Mouse (Mus musculus) hindbrain, embryonic 14.5 days (tissue): ENCODE results near the gene St3gal3. TPM values are rescaled to one million over a fixed set of nuclear protein-coding genes. Genes with fewer than 3 reads are reported as not detected.

Experiments
- ATAC-seq: fragments of 200-750 bp; cut with Nextera tagmentation; 2 replicates; pipeline ENCODE4 v1.8.0; 2017; ENCODE audit warnings: moderate number of reproducible peaks, mild to moderate bottlenecking, moderate TSS enrichment, moderate library complexity; ENCODE audit not compliant: low FRiP score
- DNase-seq: peaks from one replicate; pipeline ENCODE4 v3.0.0-alpha.2; 2015; ENCODE audit warnings: low spot score
- H3K27ac ChIP-seq: fragments of 300-500 bp; sonication (generic); 2 replicates; pipeline ENCODE4 v1.5.1; 2014; ENCODE audit warnings: mild to moderate bottlenecking, moderate library complexity
- H3K27me3 ChIP-seq: fragments of 300-500 bp; sonication (generic); 2 replicates; pipeline ENCODE4 v1.6.1; 2014; ENCODE audit warnings: mild to moderate bottlenecking, low read length, mixed read lengths; ENCODE audit not compliant: control insufficient read depth, insufficient read depth
- H3K36me3 ChIP-seq: fragments of 300-500 bp; sonication (generic); replicated peaks from 2 replicates; pipeline ENCODE4 v1.6.1; 2014; ENCODE audit not compliant: control insufficient read depth, insufficient read depth
- H3K4me1 ChIP-seq: fragments of 300-500 bp; sonication (generic); replicated peaks from 2 replicates; pipeline ENCODE4 v1.6.1; 2014; ENCODE audit warnings: antibody characterized with exemption, low read length, mixed read lengths; ENCODE audit not compliant: control insufficient read depth, insufficient read depth
- H3K4me2 ChIP-seq: fragments of 300-500 bp; sonication (generic); replicated peaks from 2 replicates; pipeline ENCODE4 v1.6.1; 2014; ENCODE audit warnings: mild to moderate bottlenecking, moderate library complexity
- H3K4me3 ChIP-seq: fragments of 300-500 bp; sonication (generic); replicated peaks from 2 replicates; pipeline ENCODE4 v1.5.1; 2014; ENCODE audit warnings: mild to moderate bottlenecking, low read length
- H3K9ac ChIP-seq: fragments of 300-500 bp; sonication (generic); 2 replicates; pipeline ENCODE4 v1.6.1; 2014
- H3K9me3 ChIP-seq: fragments of 300-500 bp; sonication (generic); 2 replicates; pipeline ENCODE4 v1.6.1; 2016; ENCODE audit warnings: low read length; ENCODE audit not compliant: control insufficient read depth
- WGBS: fragments of 180-500 bp; shearing (Covaris S2); extraction: QIAGEN DNeasy Blood & Tissue Kit; methylation state at CpG from one replicate; pipeline ENCODE4 v1.1.7; 2014; 5-methylcytosine and 5-hydroxymethylcytosine counted together
- polyA plus RNA-seq: library from polyadenylated mRNA; unstranded; fragments of >200 nt; fragmentation: Nextera tagmentation; extraction: Ambion mirVana; gene quantifications from 2 replicates; pipeline ENCODE4 v1.2.1, GENCODE M21; 2014

Gene St3gal3
- polyA plus RNA-seq, 1 experiment from 2014 or later, result 11.5 TPM

- no peaks in the 10 kb centered on the region for H3K36me3 ChIP-seq
- 84% methylated on average over 6 of the region's 6 CpGs for WGBS
These were observed 80.8 kb downstream of the St3gal3 start for GRCm38 (mm10) chr4:118053904-118054303.

DNA sequence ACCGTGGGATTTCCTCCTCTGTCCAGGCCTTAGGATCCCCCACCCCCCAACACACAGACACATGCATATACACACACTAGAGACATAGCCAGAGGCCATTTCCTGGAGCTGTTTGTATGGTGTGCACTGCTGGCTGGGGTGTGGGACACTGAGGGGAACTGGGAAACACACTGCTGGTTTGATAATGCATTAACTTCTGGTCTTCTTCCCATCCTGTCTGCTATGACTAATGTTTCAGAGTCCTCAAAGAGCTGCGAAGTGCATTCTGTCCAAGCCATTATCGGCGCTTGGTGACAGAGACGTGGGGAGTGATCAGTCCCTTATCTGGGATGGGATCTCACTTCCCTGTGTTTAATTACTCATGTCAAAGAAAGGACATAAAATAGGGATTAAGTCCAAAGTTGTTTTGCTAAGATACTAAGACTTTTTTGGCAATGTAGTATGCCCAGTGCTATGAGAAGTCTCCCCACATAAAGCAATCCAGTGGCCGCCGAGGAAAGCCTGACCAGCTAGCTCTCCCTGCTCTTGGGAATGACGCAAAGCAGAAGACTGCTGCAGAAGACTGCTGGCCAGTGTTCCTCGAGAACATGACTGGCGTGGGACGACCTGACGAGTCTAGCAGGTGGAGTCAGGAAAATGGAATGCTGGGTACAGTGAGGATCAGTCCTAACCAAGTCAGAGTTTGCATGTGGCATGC, 85.0 kb downstream of the St3gal3 start:
- no peaks in the 10 kb centered on the region for H3K27me3 ChIP-seq
- 82% methylated on average over 12 of the region's 12 CpGs for WGBS

More at GRCm38 (mm10) chr4:118053904-118054303, 80.8 kb downstream of the St3gal3 start:
- H3K27ac ChIP-seq, result no peak overlapping the region
- H3K9me3 ChIP-seq, result no peaks in the 10 kb centered on the region
- no peak overlapping the region for H3K4me2 ChIP-seq
- no peaks in the 10 kb centered on the region for H3K27me3 ChIP-seq
- no peak for DNase-seq
- ATAC-seq, result no peak
- H3K9ac ChIP-seq, result no peak overlapping the region
- no peak overlapping the region for H3K4me3 ChIP-seq
- H3K4me1 ChIP-seq, result no peaks in the 10 kb centered on the region; the same call in none of the 2 replicates

GRCm38 (mm10) chr4:118044510-118044909, 90.2 kb downstream of the St3gal3 start:
- no peak overlapping the region for H3K4me2 ChIP-seq
- H3K9ac ChIP-seq, result no peak overlapping the region
- H3K27me3 ChIP-seq, result no peaks in the 10 kb centered on the region
- ATAC-seq, result no peak
- no peaks in the 10 kb centered on the region for H3K9me3 ChIP-seq
- H3K4me1 ChIP-seq, result no peaks in the 10 kb centered on the region
- H3K27ac ChIP-seq, result no peak overlapping the region
- H3K4me3 ChIP-seq, result no peak overlapping the region
- WGBS, result 59% methylated on average over 9 of the region's 9 CpGs
- no peak for DNase-seq
- H3K36me3 ChIP-seq, result no peaks in the 10 kb centered on the region

More for the DNA sequence above, 85.0 kb downstream of the St3gal3 start:
- no peak overlapping the region for H3K4me2 ChIP-seq
- H3K4me1 ChIP-seq, result no peaks in the 10 kb centered on the region
- ATAC-seq (no peak), DNase-seq (no peak)
- H3K36me3 ChIP-seq, result no peaks in the 10 kb centered on the region
- H3K9ac ChIP-seq, result no peak overlapping the region
- H3K9me3 ChIP-seq, result no peaks in the 10 kb centered on the region
- no peak overlapping the region for H3K4me3 ChIP-seq
- no peak overlapping the region for H3K27ac ChIP-seq

DNA sequence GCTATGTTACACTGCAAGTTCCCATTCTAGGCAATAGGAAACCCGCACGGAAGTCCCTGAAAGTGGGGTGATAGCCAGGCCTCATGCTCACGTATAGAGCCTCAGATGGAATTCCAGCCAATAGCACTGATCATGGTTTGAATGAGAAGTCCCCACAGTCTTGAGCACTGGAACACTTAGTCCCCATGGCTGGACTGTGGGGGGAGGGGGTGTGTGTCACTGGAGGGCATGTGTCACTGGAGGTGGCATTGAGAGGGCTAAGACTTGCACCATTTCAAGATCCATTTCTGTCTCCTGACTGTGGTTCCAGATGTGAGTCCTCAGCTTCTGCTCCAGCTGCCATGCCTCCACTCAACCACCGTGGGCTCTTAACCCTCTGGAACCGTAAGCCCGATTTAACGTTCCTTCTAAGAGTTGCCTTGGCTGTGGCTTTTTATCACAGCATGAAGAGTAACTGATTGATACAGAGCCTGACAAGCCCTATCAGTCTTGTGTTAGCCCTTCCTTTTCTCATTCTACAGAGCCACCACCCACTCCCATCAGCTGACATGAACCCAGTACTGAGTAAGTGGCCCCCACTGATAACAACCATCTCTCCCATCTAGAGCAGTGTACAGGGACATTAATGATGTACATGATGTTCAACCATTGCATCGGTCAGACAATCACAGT, 91.2 kb downstream of the St3gal3 start:
- Histone ChIP-seq H3K27ac (no peak overlapping the region), H3K4me3 (no peak overlapping the region), H3K27me3 (no peaks in the 10 kb centered on the region), H3K9ac (no peak overlapping the region), H3K4me2 (no peak overlapping the region), H3K9me3 (no peaks in the 10 kb centered on the region), H3K4me1 (no peaks in the 10 kb centered on the region), H3K36me3 (no peaks in the 10 kb centered on the region)
- 94% methylated on average over 8 of the region's 8 CpGs for WGBS
- ATAC-seq (no peak), DNase-seq (no peak)

GRCm38 (mm10) chr4:118042671-118043320, 91.9 kb downstream of the St3gal3 start:
- DNase-seq (no peak), ATAC-seq (no peak)
- Histone ChIP-seq H3K4me1 (no peaks in the 10 kb centered on the region; the same call in 1 of the 2 replicates), H3K4me3 (no peak overlapping the region), H3K9ac (no peak overlapping the region), H3K27me3 (no peaks in the 10 kb centered on the region), H3K9me3 (no peaks in the 10 kb centered on the region), H3K36me3 (no peaks in the 10 kb centered on the region), H3K27ac (no peak overlapping the region), H3K4me2 (no peak overlapping the region)
- WGBS, result 86% methylated on average over 7 of the region's 7 CpGs

DNA sequence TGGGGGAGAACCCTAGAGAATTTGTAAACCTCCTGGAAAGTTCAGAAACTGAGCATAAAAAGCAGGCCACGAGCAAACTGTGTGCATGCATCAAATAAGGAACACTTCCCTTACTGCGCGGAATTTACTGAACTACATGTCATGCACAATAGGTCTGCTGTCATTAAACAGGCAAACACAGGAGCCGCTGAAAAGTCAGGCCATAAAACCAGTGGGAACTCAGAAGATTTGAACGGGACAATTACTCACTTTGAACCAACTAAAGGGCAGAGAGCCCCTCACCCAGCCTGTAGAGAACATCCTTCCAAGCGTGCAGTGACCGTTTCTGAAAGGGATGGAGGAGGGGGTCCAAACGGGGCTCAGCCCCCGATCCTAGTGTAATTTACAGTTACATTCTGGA, 93.6 kb downstream of the St3gal3 start:
- WGBS, result 63% methylated on average over 9 of the region's 9 CpGs
- DNase-seq (no peak), ATAC-seq (no peak)
- no peaks in the 10 kb centered on the region for H3K27me3 ChIP-seq
- no peak overlapping the region for H3K27ac ChIP-seq
- H3K4me1 ChIP-seq, result peaks cover 6% of the 10 kb centered on the region
- no peaks in the 10 kb centered on the region for H3K9me3 ChIP-seq
- no peak overlapping the region for H3K4me2 ChIP-seq
- no peak overlapping the region for H3K9ac ChIP-seq
- no peak overlapping the region for H3K4me3 ChIP-seq
- no peaks in the 10 kb centered on the region for H3K36me3 ChIP-seq

DNA sequence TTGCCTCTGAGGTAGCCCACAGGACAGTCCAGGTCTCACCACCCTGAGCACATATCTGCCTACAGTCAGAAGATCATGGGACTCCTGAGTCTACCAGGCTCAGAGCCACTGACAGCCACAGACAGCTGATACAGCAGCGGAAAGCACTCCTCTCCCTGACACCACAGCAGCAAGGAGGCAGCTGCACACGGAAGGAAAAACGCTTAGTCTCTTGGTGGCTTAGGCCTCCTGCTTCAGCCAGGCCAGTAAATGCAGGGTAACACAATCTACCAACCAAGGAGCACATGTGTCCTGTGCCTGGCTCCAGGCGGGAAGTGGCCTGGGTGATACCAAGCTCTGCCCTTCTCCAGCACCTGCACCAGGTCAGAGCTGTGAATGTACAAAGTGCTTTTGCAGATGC, 94.1 kb downstream of the St3gal3 start:
- H3K27me3 ChIP-seq, result no peaks in the 10 kb centered on the region
- no peaks in the 10 kb centered on the region for H3K9me3 ChIP-seq
- no peak overlapping the region for H3K4me2 ChIP-seq
- no peak for DNase-seq
- no peak for ATAC-seq
- 68% methylated on average over 4 of the region's 4 CpGs for WGBS
- no peaks in the 10 kb centered on the region for H3K36me3 ChIP-seq
- H3K4me3 ChIP-seq, result no peak overlapping the region
- H3K4me1 ChIP-seq, result peaks cover 6% of the 10 kb centered on the region
- no peak overlapping the region for H3K9ac ChIP-seq
- no peak overlapping the region for H3K27ac ChIP-seq

DNA sequence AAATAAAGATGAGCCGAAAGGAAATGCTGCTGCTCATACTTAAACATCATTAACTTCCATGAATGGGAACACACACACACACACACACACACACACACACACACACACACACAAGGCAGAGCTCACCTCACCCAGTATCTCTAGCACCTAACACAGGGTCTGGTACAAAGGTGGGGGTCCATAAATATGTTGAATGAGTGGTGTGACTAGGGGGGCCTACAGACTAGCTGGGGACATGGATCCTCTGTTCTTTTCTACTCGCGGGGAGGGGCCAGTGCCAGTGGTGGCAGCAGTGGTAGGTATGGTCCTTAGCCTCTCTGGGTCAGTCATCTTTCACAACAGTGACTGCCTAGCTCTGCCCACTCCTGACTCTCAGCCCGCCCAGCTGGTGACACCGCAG, 94.8 kb downstream of the St3gal3 start:
- no peaks in the 10 kb centered on the region for H3K9me3 ChIP-seq
- no peak overlapping the region for H3K27ac ChIP-seq
- H3K9ac ChIP-seq, result no peak overlapping the region
- whole genome bisulfite sequencing, result 94% methylated on average over 5 of the region's 5 CpGs
- no peak overlapping the region for H3K4me3 ChIP-seq
- H3K4me1 ChIP-seq, result peaks cover 6% of the 10 kb centered on the region
- no peaks in the 10 kb centered on the region for H3K27me3 ChIP-seq
- no peak overlapping the region for H3K4me2 ChIP-seq
- DNase-seq, result no peak
- no peaks in the 10 kb centered on the region for H3K36me3 ChIP-seq
- ATAC-seq, result no peak

- Histone ChIP-seq H3K27ac (no peak overlapping the region), H3K27me3 (no peaks in the 10 kb centered on the region), H3K4me2 (no peak overlapping the region), H3K9me3 (no peaks in the 10 kb centered on the region), H3K9ac (no peak overlapping the region), H3K4me1 (peaks cover 6% of the 10 kb centered on the region), H3K4me3 (no peak overlapping the region), H3K36me3 (no peaks in the 10 kb centered on the region)
- 69% methylated on average over 1 of the region's 1 CpGs for WGBS
- ATAC-seq, result no peak
- DNase-seq, result no peak
These were observed 96.7 kb downstream of the St3gal3 start for GRCm38 (mm10) chr4:118038023-118038422.
